32 mouse cellular contexts compared by ENCODE assay signal in genomic region chr8:113512856-113513255, GRCm38 (mm10).
"Had no signal": no experiment of that assay in that cellular context is flagged by ENCODE, and none has a peak within 500 bp of the region (broad histone marks: within the 10 kb centered on the region; RNA-seq: fewer than 3 reads in every experiment).

No protein-coding gene starts in this region.

- H3K9me3 ChIP-seq: limb, embryonic 10.5 days; limb, embryonic 12.5 days; limb, embryonic 13.5 days; limb, embryonic 15.5 days; liver, embryonic 15.5 days; lung, embryonic 15.5 days; midbrain, embryonic 10.5 days; midbrain, embryonic 12.5 days; midbrain, embryonic 13.5 days; midbrain, embryonic 15.5 days; neural tube, embryonic 12.5 days had no signal

- H3K4me2 ChIP-seq: limb, embryonic 12.5 days; limb, embryonic 13.5 days; limb, embryonic 15.5 days; liver, embryonic 11.5 days; liver, embryonic 12.5 days; liver, embryonic 13.5 days; liver, embryonic 15.5 days; lung, embryonic 14.5 days; lung, embryonic 15.5 days; midbrain, embryonic 11.5 days; midbrain, embryonic 12.5 days; midbrain, embryonic 13.5 days; midbrain, embryonic 15.5 days; neural tube, embryonic 12.5 days had no signal

- H3K9ac ChIP-seq: limb, embryonic 12.5 days; limb, embryonic 13.5 days; limb, embryonic 15.5 days; liver, embryonic 12.5 days; liver, embryonic 13.5 days; liver, embryonic 14.5 days; liver, embryonic 15.5 days; liver, postnatal 0 days; lung, embryonic 14.5 days; lung, embryonic 15.5 days; midbrain, embryonic 12.5 days; midbrain, embryonic 13.5 days; midbrain, embryonic 15.5 days; neural tube, embryonic 12.5 days had no signal

- H3K36me3 ChIP-seq: limb, embryonic 10.5 days; limb, embryonic 12.5 days; limb, embryonic 13.5 days; limb, embryonic 15.5 days; liver, embryonic 12.5 days; liver, embryonic 13.5 days; liver, embryonic 15.5 days; lung, embryonic 15.5 days; midbrain, embryonic 10.5 days; midbrain, embryonic 12.5 days; midbrain, embryonic 13.5 days; midbrain, embryonic 15.5 days; neural tube, embryonic 12.5 days had no signal

- H3K4me1 ChIP-seq: limb, embryonic 15.5 days; liver, embryonic 12.5 days; liver, embryonic 13.5 days; liver, embryonic 15.5 days; lung, embryonic 15.5 days; megakaryocyte, embryonic 14.5 days; midbrain, embryonic 10.5 days; midbrain, embryonic 12.5 days; neural tube, embryonic 12.5 days had no signal

- H3K4me3 ChIP-seq: limb, embryonic 10.5 days; limb, embryonic 12.5 days; limb, embryonic 13.5 days; limb, embryonic 15.5 days; liver, embryonic 12.5 days; liver, embryonic 13.5 days; liver, embryonic 15.5 days; lung, embryonic 15.5 days; megakaryocyte, embryonic 14.5 days; midbrain, embryonic 10.5 days; midbrain, embryonic 12.5 days; midbrain, embryonic 13.5 days; midbrain, embryonic 15.5 days; myocyte; neural tube, embryonic 12.5 days had no signal

- H3K27ac ChIP-seq: limb, embryonic 10.5 days; limb, embryonic 12.5 days; limb, embryonic 13.5 days; limb, embryonic 15.5 days; liver, embryonic 12.5 days; liver, embryonic 13.5 days; liver, embryonic 14.5 days; liver, embryonic 15.5 days; lung, embryonic 15.5 days; macrophage; midbrain, embryonic 10.5 days; midbrain, embryonic 12.5 days; midbrain, embryonic 13.5 days; midbrain, embryonic 15.5 days; neural tube, embryonic 12.5 days had no signal

- ATAC-seq: liver, embryonic 12.5 days; liver, postnatal 0 days; lung, postnatal 0 days; midbrain, embryonic 13.5 days; midbrain, embryonic 15.5 days; midbrain, embryonic 16.5 days had no signal

- DNase-seq: left cerebral cortex, postnatal 4 days; liver; liver, embryonic 13.5 days; liver, postnatal 0 days; lung, adult 18-20 months; lung, adult 2 months; lung, embryonic 14.5 days; lung, postnatal 10 days; lung, postnatal 14 days; lung, postnatal 36 days; lung, postnatal 4 days; midbrain, embryonic 14.5 days had no signal

- H3K27me3 ChIP-seq: limb, embryonic 13.5 days; limb, embryonic 15.5 days; liver, embryonic 12.5 days; liver, embryonic 13.5 days; liver, embryonic 15.5 days; lung, embryonic 15.5 days; megakaryocyte, embryonic 14.5 days; midbrain, embryonic 12.5 days; midbrain, embryonic 13.5 days; midbrain, embryonic 15.5 days; neural tube, embryonic 12.5 days had no signal
